Mouse (Mus musculus): ENCODE data around the gene Bmp2k. TPM values are rescaled to one million over a fixed set of nuclear protein-coding genes. Genes with fewer than 3 reads are reported as not detected.

The Bmp2k gene
- total RNA-seq, 2 experiments from 2014 or later, result 14.0 to 16.8 TPM

GRCm38 (mm10) chr5:97128242-97129226 lies 131.0 kb downstream of the Bmp2k start:
- ATAC-seq (replicated peaks; ENCODE audit: low FRiP score, low TSS enrichment, poor library complexity, severe bottlenecking), result peak; percentile 83

GRCm38 (mm10) chr5:97129589-97129988 lies 132.1 kb downstream of the Bmp2k start:
- no peak for ATAC-seq (replicated peaks; ENCODE audit: low FRiP score, low TSS enrichment, poor library complexity, severe bottlenecking)

- no peak for ATAC-seq (replicated peaks; ENCODE audit: low FRiP score, low TSS enrichment, poor library complexity, severe bottlenecking)
Measured at GRCm38 (mm10) chr5:97135331-97135730, 137.8 kb downstream of the Bmp2k start.

Other genes with a start within 250 kb of the Bmp2k start
- 2.2 TPM in 1 of 2 replicates, not detected in the other for gene Anxa3, start 204.3 kb upstream of the Bmp2k start, total RNA-seq (2014; fragmentation: Nextera tagmentation)
- 2.5 TPM in 1 of 2 replicates, not detected in the other for gene Anxa3, start 204.3 kb upstream of the Bmp2k start, total RNA-seq (2017)
- 4.3 TPM in 1 of 2 replicates, not detected in the other for gene Paqr3, start 113.9 kb downstream of the Bmp2k start, total RNA-seq (2014; fragmentation: Nextera tagmentation)
- gene Paqr3, start 113.9 kb downstream of the Bmp2k start, total RNA-seq (2017), result 1.6 and 2.6 TPM in 2 replicates

All from megakaryocyte-erythroid progenitor cell, adult 5-6 weeks (primary cell).